Mouse (Mus musculus) adrenal gland, postnatal 25 days (tissue): ENCODE measurements at regions not wholly inside any gene's neighbourhood (a gene's known extent, or its start where the extent isn't known, plus 50 kb on each side); places are given as distances from the start of the nearest gene placed in this dataset.
A peak's percentile ranks its signal among the peaks of the same experiment; 100 is the strongest.
"Not testable (repeated sequence)": the region's sequence is repeated elsewhere in the genome, so short reads cannot be mapped to it uniquely, and the experiment has no call there.

Experiments
- DNase-seq: peaks from one replicate; pipeline ENCODE4 v3.0.0; 2021; ENCODE audit warnings: mixed read lengths

GRCm38 (mm10) chr11:94882687-94883383, 53.2 kb upstream of the Col1a1 start:
- DNase-seq, result no peak

GRCm38 (mm10) chr11:94881982-94882686, 53.9 kb upstream of the Col1a1 start:
- DNase-seq, result no peak

- DNase-seq, result no peak
Observed at GRCm38 (mm10) chr11:94880896-94881840, 54.9 kb upstream of the Col1a1 start.

GRCm38 (mm10) chr11:94876707-94877106, 59.3 kb upstream of the Col1a1 start:
- no peak for DNase-seq

GRCm38 (mm10) chr11:94875026-94875425, 61.0 kb upstream of the Col1a1 start:
- no peak for DNase-seq

- no peak for DNase-seq
Observed at GRCm38 (mm10) chr11:94874155-94874561, 61.9 kb upstream of the Col1a1 start.

- DNase-seq, result no peak
Observed at GRCm38 (mm10) chr11:94873693-94874092, 62.3 kb upstream of the Col1a1 start.

- DNase-seq, result peak; percentile 41
Observed at GRCm38 (mm10) chr11:94872921-94873320, 63.1 kb upstream of the Col1a1 start.

GRCm38 (mm10) chr11:94870341-94870740, 65.7 kb upstream of the Col1a1 start:
- peak; percentile 65 for DNase-seq

GRCm38 (mm10) chr11:94869866-94870265, 66.2 kb upstream of the Col1a1 start:
- not testable (repeated sequence) for DNase-seq

GRCm38 (mm10) chr11:94866176-94866967, 69.7 kb upstream of the Col1a1 start:
- peak; percentile 75 for DNase-seq

GRCm38 (mm10) chr11:94850129-94850528, 67.6 kb upstream of the Tmem92 start:
- DNase-seq, result no peak

- DNase-seq, result no peak
Observed at GRCm38 (mm10) chr11:94839133-94839532, 56.6 kb upstream of the Tmem92 start.

- no peak for DNase-seq
Observed at GRCm38 (mm10) chr11:94838140-94838539, 55.6 kb upstream of the Tmem92 start.

- DNase-seq, result no peak
Observed at GRCm38 (mm10) chr11:94836347-94836746, 53.8 kb upstream of the Tmem92 start.

GRCm38 (mm10) chr11:94832246-94832985, 49.9 kb upstream of the Tmem92 start:
- peak; percentile 67 for DNase-seq
